Mouse (Mus musculus) ES-Bruce4 (cell line): ENCODE results near the gene Pfkfb4. TPM values are rescaled to one million over a fixed set of nuclear protein-coding genes. Genes with fewer than 3 reads are reported as not detected.

Experiments
- H3K27ac ChIP-seq: 2 replicates; pipeline ENCODE4 v1.5.1; 2012; ENCODE audit warnings: low read length, inconsistent platforms; ENCODE audit not compliant: insufficient read depth
- H3K27me3 ChIP-seq: 2 replicates; pipeline ENCODE4 v1.6.1; 2012; ENCODE audit warnings: mild to moderate bottlenecking, low read length, inconsistent platforms; ENCODE audit not compliant: control insufficient read depth, poor library complexity, insufficient read depth, severe bottlenecking
- H3K36me3 ChIP-seq: 2 replicates; pipeline ENCODE4 v1.6.1; 2012; ENCODE audit warnings: inconsistent platforms, mild to moderate bottlenecking, low read length, moderate library complexity; ENCODE audit not compliant: control insufficient read depth, poor library complexity, insufficient read depth, severe bottlenecking
- H3K4me1 ChIP-seq: one replicate; pipeline ENCODE4 v1.8.1; 2011; ENCODE audit warnings: low read length; ENCODE audit not compliant: control insufficient read depth, insufficient read depth
- H3K4me3 ChIP-seq: 2 replicates; pipeline ENCODE4 v1.5.1; 2011; ENCODE audit warnings: low read depth, mild to moderate bottlenecking, low read length
- H3K9ac ChIP-seq: 2 replicates; pipeline ENCODE4 v1.6.1; 2012; ENCODE audit warnings: low read depth, mild to moderate bottlenecking, inconsistent platforms; ENCODE audit not compliant: poor library complexity, severe bottlenecking
- H3K9me3 ChIP-seq: replicated peaks from 2 replicates; pipeline ENCODE4 v1.6.1; 2012; ENCODE audit warnings: mild to moderate bottlenecking, low read length, inconsistent platforms; ENCODE audit not compliant: control insufficient read depth, poor library complexity, insufficient read depth, severe bottlenecking
- CTCF ChIP-seq: IDR thresholded peaks from one replicate; pipeline ENCODE4 v1.8.1; 2011; ENCODE audit warnings: low read depth, low read length
- EP300 ChIP-seq: IDR thresholded peaks from 2 replicates; pipeline ENCODE4 v1.6.1; 2011; ENCODE audit warnings: low read depth, low read length; ENCODE audit not compliant: insufficient read depth
- POLR2A ChIP-seq: IDR thresholded peaks from one replicate; pipeline ENCODE4 v1.8.1; 2011; ENCODE audit warnings: low read length; ENCODE audit not compliant: insufficient read depth
- polyA plus RNA-seq: library from polyadenylated mRNA; stranded (reverse); fragments of >200 nt; gene quantifications from 2 replicates; pipeline ENCODE4 v1.2.4, GENCODE M21; 2011; ENCODE audit warnings: low read depth; ENCODE audit not compliant: missing spikeins, insufficient read depth, insufficient read length

The Pfkfb4 gene
- polyA plus RNA-seq, 1 experiment = 4.4 TPM

- Histone ChIP-seq H3K9me3 (no peaks in the 10 kb centered on the region), H3K27ac (peak within 1 kb of the TSS; percentile 76), H3K4me1 (no peaks in the 10 kb centered on the region), H3K36me3 (peaks cover 11% of the 10 kb centered on the region), H3K9ac (peak within 1 kb of the TSS; percentile 32), H3K4me3 (peak within 1 kb of the TSS; percentile 38), H3K27me3 (no peaks in the 10 kb centered on the region)
- TF ChIP-seq EP300 (peak; percentile 63; the same call in 1 of the 2 replicates), POLR2A (no peak), CTCF (peak; percentile 94)
These were observed 67.7 kb downstream of the Pfkfb4 start, which contains the start of gene Trex1 for GRCm38 (mm10) chr9:109059136-109059903. Gene Trex1 (minus strand): TSS chr9:109059734.

GRCm38 (mm10) chr9:109060184-109060897, 68.8 kb downstream of the Pfkfb4 start:
- no peaks in the 10 kb centered on the region for H3K4me1 ChIP-seq
- no peak for TF ChIP-seq POLR2A
- no peak for TF ChIP-seq EP300
- no peak for TF ChIP-seq CTCF
- no peaks in the 10 kb centered on the region for H3K9me3 ChIP-seq
- H3K4me3 ChIP-seq = no peak overlapping the region
- peak overlapping the region; percentile 28; the same call in 1 of the 2 replicates for H3K27ac ChIP-seq
- H3K36me3 ChIP-seq = peaks cover 21% of the 10 kb centered on the region
- H3K27me3 ChIP-seq = no peaks in the 10 kb centered on the region
- no peak overlapping the region for H3K9ac ChIP-seq

GRCm38 (mm10) chr9:109060898-109061295, 69.3 kb downstream of the Pfkfb4 start:
- H3K4me1 ChIP-seq = no peaks in the 10 kb centered on the region
- no peak overlapping the region for H3K4me3 ChIP-seq
- TF ChIP-seq POLR2A (no peak), CTCF (no peak), EP300 (no peak)
- no peak overlapping the region for H3K27ac ChIP-seq
- H3K27me3 ChIP-seq = no peaks in the 10 kb centered on the region
- peaks cover 26% of the 10 kb centered on the region for H3K36me3 ChIP-seq
- no peak overlapping the region for H3K9ac ChIP-seq
- H3K9me3 ChIP-seq = no peaks in the 10 kb centered on the region

GRCm38 (mm10) chr9:109068095-109068735, 76.6 kb downstream of the Pfkfb4 start:
- peaks cover 52% of the 10 kb centered on the region for H3K36me3 ChIP-seq
- no peaks in the 10 kb centered on the region for H3K9me3 ChIP-seq
- no peak overlapping the region for H3K27ac ChIP-seq
- no peak for TF ChIP-seq CTCF
- no peak for TF ChIP-seq POLR2A
- no peak for TF ChIP-seq EP300
- no peak overlapping the region for H3K4me3 ChIP-seq
- H3K9ac ChIP-seq = no peak overlapping the region
- H3K4me1 ChIP-seq = no peaks in the 10 kb centered on the region
- no peaks in the 10 kb centered on the region for H3K27me3 ChIP-seq

- TF ChIP-seq CTCF (no peak), EP300 (no peak), POLR2A (peak; percentile 70)
- no peak within 1 kb of the TSS for H3K27ac ChIP-seq
- H3K36me3 ChIP-seq = peaks cover 19% of the 10 kb centered on the region
These were observed 82.3 kb downstream of the Pfkfb4 start, which contains the start of gene Atrip for GRCm38 (mm10) chr9:109073661-109074573. Gene Atrip (minus strand): TSS chr9:109074124.

More at GRCm38 (mm10) chr9:109073661-109074573, 82.3 kb downstream of the Pfkfb4 start, which contains the start of gene Atrip:
- no peaks in the 10 kb centered on the region for H3K9me3 ChIP-seq
- peak within 1 kb of the TSS; percentile 73 for H3K9ac ChIP-seq
- H3K27me3 ChIP-seq = no peaks in the 10 kb centered on the region
- peak within 1 kb of the TSS; percentile 72 for H3K4me3 ChIP-seq
- no peaks in the 10 kb centered on the region for H3K4me1 ChIP-seq
